In the genomic region with DNA sequence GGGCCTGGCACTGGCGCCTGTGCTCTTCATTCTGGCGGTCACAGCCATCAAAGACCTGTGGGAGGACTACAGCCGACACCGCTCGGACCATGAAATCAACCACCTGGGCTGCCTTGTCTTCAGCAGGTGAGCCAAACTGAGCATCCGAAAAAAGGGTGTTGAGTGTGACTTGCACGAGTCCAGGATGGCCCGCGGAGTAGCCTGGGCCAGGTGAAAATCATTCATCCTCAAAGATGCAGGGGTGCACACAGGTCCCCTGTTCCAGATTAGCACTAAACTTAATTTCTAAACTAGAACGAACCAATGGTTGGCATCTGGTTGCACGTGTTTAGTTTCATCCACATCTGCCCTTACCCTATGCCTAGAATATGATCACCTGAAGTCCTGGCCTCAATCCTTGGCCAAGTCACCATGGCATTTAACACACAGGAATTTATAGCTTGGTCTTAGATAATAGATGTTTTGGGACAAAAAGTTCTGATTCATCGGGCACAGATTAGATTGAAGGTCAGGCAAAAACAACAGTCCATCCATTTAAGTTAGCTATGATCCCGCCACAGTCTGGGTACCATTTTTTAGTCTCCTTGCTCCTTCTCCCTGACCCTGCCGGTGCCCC, we compare ENCODE assay signal across 8 mouse cellular contexts. TPM values are rescaled to one million over a fixed set of nuclear protein-coding genes. Genes with fewer than 3 reads are reported as not detected.
DNase-seq lines count a peak whose midpoint lies in the region; ATAC-seq and TF ChIP-seq lines count a peak whose summit lies in the region.

No protein-coding gene starts in this region.

- in situ Hi-C loops in ES-E14 (cut with MboI; ENCODE audit: low sequenced_read_pairs in 2 of 2, unreplicated experiment in 2 of 2) = no loop called here

- peak overlapping the region; percentile 64 for H3K9ac ChIP-seq in heart, adult 2 months (ENCODE audit: low read depth, low read length)
- H3K9ac ChIP-seq in ES-E14 (ENCODE audit: insufficient read depth, low read depth, low read length, poor library complexity, severe bottlenecking) = peak overlapping the region; percentile 49
- peak overlapping the region; percentile 75 for H3K9ac ChIP-seq in hindbrain, embryonic 11.5 days (ENCODE audit: low read depth, low read length)

- H3K36me3 ChIP-seq in heart, adult 2 months (ENCODE audit: control insufficient read depth, insufficient read depth, low read length) = no peaks in the 10 kb centered on the region
- no peaks in the 10 kb centered on the region for H3K36me3 ChIP-seq in ES-E14 (ENCODE audit: control insufficient read depth, insufficient read depth, low read length, poor library complexity, severe bottlenecking)
- no peaks in the 10 kb centered on the region for H3K36me3 ChIP-seq in hindbrain, embryonic 11.5 days (ENCODE audit: control insufficient read depth, insufficient read depth, low read length)
- H3K36me3 ChIP-seq in midbrain, embryonic 10.5 days = no peaks in the 10 kb centered on the region

- no peak for TF ChIP-seq CTCF in heart, adult 2 months (IDR thresholded peaks at IDR 0.05)

- H3K4me3 ChIP-seq in heart, adult 2 months = peak overlapping the region; percentile 71
- H3K4me3 ChIP-seq in ES-E14 (ENCODE audit: insufficient read depth in 1 of 2, low read depth in 1 of 2, low read length in 2 of 2, poor library complexity in 1 of 2, severe bottlenecking in 1 of 2) = peak overlapping the region; percentile 73 to 83
- H3K4me3 ChIP-seq in hindbrain, embryonic 11.5 days (ENCODE audit: low read depth, low read length) = peak overlapping the region; percentile 66
- H3K4me3 ChIP-seq in midbrain, embryonic 10.5 days = peak overlapping the region; percentile 72

- intact Hi-C loops in heart, adult 2 months (cut with DNase I) = no loop called here

- H3K4me2 ChIP-seq in hindbrain, embryonic 11.5 days (replicated peaks; ENCODE audit: low read depth, low read length) = peak overlapping the region; percentile 90

- peaks cover 3% of the 10 kb centered on the region for H3K4me1 ChIP-seq in heart, adult 2 months (ENCODE audit: control insufficient read depth, insufficient read depth, low read length)
- H3K4me1 ChIP-seq in ES-E14 (ENCODE audit: control insufficient read depth in 2 of 2, insufficient read depth in 2 of 2, low read length in 2 of 2, poor library complexity in 1 of 2) = no peaks in the 10 kb centered on the region
- H3K4me1 ChIP-seq in hindbrain, embryonic 11.5 days (replicated peaks; ENCODE audit: control insufficient read depth, insufficient read depth, low read length) = no peaks in the 10 kb centered on the region
- H3K4me1 ChIP-seq in midbrain, embryonic 10.5 days = peaks cover 6% of the 10 kb centered on the region

- ATAC-seq in hindbrain, embryonic 11.5 days (ENCODE audit: low FRiP score) = no peak

- TF ChIP-seq EP300 in heart, adult 2 months (IDR thresholded peaks at IDR 0.05; ENCODE audit: insufficient read depth, low read depth, low read length) = no peak

- H3K27me3 ChIP-seq in heart, adult 2 months (ENCODE audit: control insufficient read depth, insufficient read depth, low read length) = 0 out of 2 replicates have a peak, but pooled peaks cover 1% of the 10 kb centered on the region
- no peaks in the 10 kb centered on the region for H3K27me3 ChIP-seq in hindbrain, embryonic 11.5 days (ENCODE audit: control insufficient read depth, insufficient read depth, low read length)
- H3K27me3 ChIP-seq in midbrain, embryonic 10.5 days (ENCODE audit: low read depth, poor library complexity, severe bottlenecking) = peaks cover 37% of the 10 kb centered on the region

- 36% methylated on average over 14 of the region's 14 CpGs for WGBS in heart, adult 2 months
- WGBS in hindbrain, embryonic 11.5 days = 28% methylated on average over 14 of the region's 14 CpGs
- 28% methylated on average over 14 of the region's 14 CpGs for WGBS in midbrain, embryonic 10.5 days

- H3K27ac ChIP-seq in heart, adult 2 months = no peak overlapping the region
- no peak overlapping the region for H3K27ac ChIP-seq in ES-E14 (ENCODE audit: insufficient read depth, low read depth, low read length, poor library complexity, severe bottlenecking)
- no peak overlapping the region for H3K27ac ChIP-seq in hindbrain, embryonic 11.5 days (ENCODE audit: low read depth, low read length)
- peak overlapping the region; percentile 88 for H3K27ac ChIP-seq in midbrain, embryonic 10.5 days (replicated peaks)

- DNase-seq in heart, adult 2 months = no peak
- no peak for DNase-seq in heart, adult 9 months (ENCODE audit: low spot score in 2 of 2)
- no peak for DNase-seq in ES-E14 (ENCODE audit: low read depth, low spot score)
- DNase-seq in hindbrain, embryonic 11.5 days (ENCODE audit: low spot score) = no peak
- no peak for DNase-seq in midbrain, embryonic 10.5 days (ENCODE audit: low spot score)
- no peak for DNase-seq in urinary bladder, postnatal 4 days (ENCODE audit: low spot score in 2 of 2)
- no peak for DNase-seq in left cerebral cortex, adult 18-20 months (ENCODE audit: low spot score in 2 of 2)
- no peak for DNase-seq in gastrocnemius, postnatal 25 days

- no peak for TF ChIP-seq POLR2A in heart, adult 2 months (IDR thresholded peaks at IDR 0.05; ENCODE audit: insufficient read depth, low read depth, low read length)

- H3K79me2 ChIP-seq in heart, adult 2 months (replicated peaks; ENCODE audit: control insufficient read depth, insufficient read depth, low read length) = no peaks in the 10 kb centered on the region

- no peaks in the 10 kb centered on the region for H3K9me3 ChIP-seq in ES-E14 (ENCODE audit: control insufficient read depth, insufficient read depth, low read depth, low read length)
- no peaks in the 10 kb centered on the region for H3K9me3 ChIP-seq in hindbrain, embryonic 11.5 days (ENCODE audit: control insufficient read depth, low read length)
- no peaks in the 10 kb centered on the region for H3K9me3 ChIP-seq in midbrain, embryonic 10.5 days (replicated peaks)

TF ChIP-seq in ES-E14, 5 proteins besides CTCF, POLR2A, EP300 and RAD21:
- TF ChIP-seq CHD2 (IDR thresholded peaks at IDR 0.05; ENCODE audit: low read depth, low read length) (no peak), MAFK (IDR thresholded peaks at IDR 0.05; ENCODE audit: insufficient read depth, low read depth, low read length) (no peak), ZC3H11A (IDR thresholded peaks at IDR 0.05; ENCODE audit: borderline replicate concordance, low read depth, low read length) (no peak), ZNF384 (IDR thresholded peaks at IDR 0.05; ENCODE audit: low read depth, low read length) (no peak), HCFC1 (IDR thresholded peaks at IDR 0.05; ENCODE audit: borderline replicate concordance, insufficient read depth, low read length) (no peak)
TF ChIP-seq in ES-E14: peak in this region for 0.

RNA-seq across cellular contexts. Expression of a gene that starts 2.9 kb away (rescaled TPM):
- total RNA-seq in heart, adult 2 months (2021) = 1 to 10 TPM; 1.3 to 1.5 TPM
- polyA plus RNA-seq in heart, adult 2 months (2012; rRNA removed) = 1.8 and 2.4 TPM in 2 replicates
- 7.3 and 12.0 TPM in 2 replicates for total RNA-seq in ES-E14 (2012; rRNA removed)
- polyA plus RNA-seq in hindbrain, embryonic 11.5 days (2014; fragmentation: Nextera tagmentation; extraction: Ambion mirVana) = 2.1 and 2.4 TPM in 2 replicates
- polyA plus RNA-seq in midbrain, embryonic 10.5 days (2016; fragmentation: Nextera tagmentation; extraction: Ambion mirVana) = 1.7 and 1.9 TPM in 2 replicates
- total RNA-seq in left cerebral cortex, adult 18-20 months (2021) = 1 to 10 TPM; 6.6 to 8.8 TPM
- 1 to 10 TPM; 2.4 to 2.7 TPM for total RNA-seq in gastrocnemius, postnatal 25 days (2021)
